Mouse (Mus musculus) liver, embryonic 13.5 days (tissue): Measurements from ENCODE around the gene Wdr19. TPM values are rescaled to one million over a fixed set of nuclear protein-coding genes. Genes with fewer than 3 reads are reported as not detected.
"Not testable (repeated sequence)": the region's sequence is repeated elsewhere in the genome, so short reads cannot be mapped to it uniquely, and the experiment has no call there.

Experiments used
- ATAC-seq: fragments of 200-750 bp; cut with Nextera tagmentation; 2 replicates; pipeline ENCODE4 v1.8.0; 2017; ENCODE audit warnings: low read depth, mild to moderate bottlenecking, moderate number of reproducible peaks, moderate library complexity
- DNase-seq: peaks from one replicate; pipeline ENCODE4 v3.0.0; 2022
- H3K27ac ChIP-seq: fragments of 300-500 bp; sonication (generic); 2 replicates; pipeline ENCODE4 v1.5.1; 2015; ENCODE audit warnings: moderate library complexity, mild to moderate bottlenecking, inconsistent platforms
- H3K27me3 ChIP-seq: fragments of 300-500 bp; sonication (generic); 2 replicates; pipeline ENCODE4 v1.6.1; 2015; ENCODE audit warnings: mild to moderate bottlenecking, inconsistent platforms
- H3K36me3 ChIP-seq: fragments of 300-500 bp; sonication (generic); 2 replicates; pipeline ENCODE4 v1.6.1; 2015; ENCODE audit warnings: mild to moderate bottlenecking, inconsistent platforms
- H3K4me1 ChIP-seq: fragments of 300-500 bp; sonication (generic); replicated peaks from 2 replicates; pipeline ENCODE4 v1.6.1; 2015; ENCODE audit warnings: inconsistent platforms
- H3K4me2 ChIP-seq: fragments of 300-500 bp; sonication (generic); 2 replicates; pipeline ENCODE4 v1.6.1; 2015; ENCODE audit warnings: inconsistent platforms, mild to moderate bottlenecking, moderate library complexity
- H3K4me3 ChIP-seq: fragments of 300-500 bp; sonication (generic); replicated peaks from 2 replicates; pipeline ENCODE4 v1.5.1; 2015; ENCODE audit warnings: mild to moderate bottlenecking, inconsistent platforms
- H3K9ac ChIP-seq: fragments of 300-500 bp; sonication (generic); 2 replicates; pipeline ENCODE4 v1.6.1; 2015; ENCODE audit warnings: mild to moderate bottlenecking, inconsistent platforms
- H3K9me3 ChIP-seq: fragments of 300-500 bp; sonication (generic); replicated peaks from 2 replicates; pipeline ENCODE4 v1.6.1; 2016; ENCODE audit warnings: inconsistent platforms
- WGBS: fragments of 180-500 bp; shearing (Covaris S2); methylation state at CpG from one replicate; pipeline ENCODE4 v1.1.7; 2015; ENCODE audit not compliant: insufficient replicate concordance; 5-methylcytosine and 5-hydroxymethylcytosine counted together
- polyA plus RNA-seq: library from polyadenylated mRNA; unstranded; fragments of >200 nt; fragmentation: Nextera tagmentation; extraction: Ambion mirVana; gene quantifications from 2 replicates; pipeline ENCODE4 v1.2.1, GENCODE M21; 2015

Gene Wdr19
- polyA plus RNA-seq, 1 experiment from 2014 or later: 0.61 TPM

DNA sequence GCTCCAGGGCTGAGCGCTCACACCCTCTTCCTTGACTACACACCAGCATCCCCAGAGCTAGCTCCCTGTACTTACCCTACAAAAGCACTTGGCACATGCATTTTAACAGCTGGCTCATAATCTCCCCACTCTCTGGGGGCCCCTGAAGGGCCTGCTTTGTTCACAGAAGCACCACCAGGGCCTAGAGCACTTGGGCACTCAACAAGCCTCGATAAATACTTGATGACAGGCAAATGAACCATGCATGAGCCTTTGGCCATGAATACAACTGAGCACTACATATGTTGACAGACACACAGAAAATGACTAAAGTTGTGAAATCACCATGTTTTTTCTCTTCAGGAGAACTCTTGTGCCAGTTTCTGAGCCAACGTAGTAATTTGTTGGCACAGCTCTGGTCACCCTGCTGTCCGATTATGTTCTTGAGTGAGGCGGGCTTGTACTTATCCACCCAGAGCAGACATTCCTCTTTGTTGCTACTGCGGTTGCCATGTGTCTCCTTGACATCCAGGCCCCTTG, 79.7 kb downstream of the Wdr19 start:
- ATAC-seq (no peak), DNase-seq (no peak)
- no peak overlapping the region for H3K4me3 ChIP-seq
- no peak overlapping the region for H3K4me2 ChIP-seq
- peaks cover 70% of the 10 kb centered on the region for H3K36me3 ChIP-seq
- 90% methylated on average over 6 of the region's 6 CpGs for WGBS
- H3K9ac ChIP-seq: no peak overlapping the region
- H3K27me3 ChIP-seq: no peaks in the 10 kb centered on the region
- H3K27ac ChIP-seq: no peak overlapping the region
- H3K9me3 ChIP-seq: no peaks in the 10 kb centered on the region
- H3K4me1 ChIP-seq: no peaks in the 10 kb centered on the region

GRCm38 (mm10) chr5:65281216-65281615, 81.7 kb downstream of the Wdr19 start:
- H3K27me3 ChIP-seq: no peaks in the 10 kb centered on the region
- H3K9me3 ChIP-seq: no peaks in the 10 kb centered on the region
- H3K4me3 ChIP-seq: no peak overlapping the region
- peaks cover 74% of the 10 kb centered on the region for H3K36me3 ChIP-seq
- 90% methylated on average over 3 of the region's 3 CpGs for WGBS
- H3K27ac ChIP-seq: no peak overlapping the region
- no peak for ATAC-seq
- no peak overlapping the region for H3K4me2 ChIP-seq
- DNase-seq: no peak
- H3K9ac ChIP-seq: no peak overlapping the region
- no peaks in the 10 kb centered on the region for H3K4me1 ChIP-seq

GRCm38 (mm10) chr5:65284171-65284570, 84.7 kb downstream of the Wdr19 start:
- WGBS: 80% methylated on average over 3 of the region's 3 CpGs
- Histone ChIP-seq H3K36me3 (peaks cover 73% of the 10 kb centered on the region), H3K4me3 (no peak overlapping the region), H3K4me2 (no peak overlapping the region), H3K27ac (no peak overlapping the region), H3K9me3 (no peaks in the 10 kb centered on the region), H3K4me1 (peaks cover 16% of the 10 kb centered on the region), H3K27me3 (no peaks in the 10 kb centered on the region), H3K9ac (no peak overlapping the region)
- DNase-seq (no peak), ATAC-seq (no peak)

- DNase-seq (peak; percentile 42), ATAC-seq (peak; percentile 82)
- Histone ChIP-seq H3K4me1 (peaks cover 31% of the 10 kb centered on the region), H3K27me3 (no peaks in the 10 kb centered on the region), H3K27ac (peak overlapping the region; percentile 58; the same call in 1 of the 2 replicates), H3K4me2 (peak overlapping the region; percentile 5; the same call in 1 of the 2 replicates), H3K36me3 (peaks cover 86% of the 10 kb centered on the region), H3K9me3 (no peaks in the 10 kb centered on the region), H3K4me3 (no peak overlapping the region), H3K9ac (no peak overlapping the region)
- WGBS: 70% methylated on average over 24 of the region's 24 CpGs
Measured at GRCm38 (mm10) chr5:65287751-65288701, 88.5 kb downstream of the Wdr19 start.

DNA sequence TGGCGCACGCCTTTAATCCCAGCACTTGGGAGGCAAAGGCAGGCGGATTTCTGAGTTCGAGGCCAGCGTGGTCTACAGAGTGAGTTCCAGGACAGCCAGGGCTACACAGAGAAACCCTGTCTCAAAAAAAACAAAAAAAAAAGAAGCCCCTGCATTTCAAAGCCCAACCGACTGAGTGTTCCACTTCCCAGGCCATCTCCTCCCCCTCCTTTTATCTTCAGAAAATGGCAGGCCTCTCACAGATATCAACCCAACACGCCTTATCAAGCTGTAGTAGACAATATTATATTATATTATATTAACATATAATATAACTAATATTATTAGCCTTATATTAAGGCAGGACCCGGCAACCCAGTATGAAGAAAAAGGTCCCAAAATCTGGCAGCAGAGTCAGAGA, 89.5 kb downstream of the Wdr19 start:
- WGBS: 70% methylated on average over 8 of the region's 8 CpGs
- H3K27me3 ChIP-seq, H3K9ac ChIP-seq, H3K4me3 ChIP-seq, DNase-seq, H3K9me3 ChIP-seq: not testable (repeated sequence)
- H3K4me1 ChIP-seq: peaks cover 31% of the 10 kb centered on the region
- H3K36me3 ChIP-seq: peaks cover 89% of the 10 kb centered on the region
- ATAC-seq: 0 out of 2 replicates have a peak, but pooled peaks have one; percentile 40
- peak overlapping the region; percentile 5; the same call in 1 of the 2 replicates for H3K4me2 ChIP-seq
- H3K27ac ChIP-seq: 0 out of 2 replicates have a peak overlapping the region, but pooled peaks have one; percentile 58

DNA sequence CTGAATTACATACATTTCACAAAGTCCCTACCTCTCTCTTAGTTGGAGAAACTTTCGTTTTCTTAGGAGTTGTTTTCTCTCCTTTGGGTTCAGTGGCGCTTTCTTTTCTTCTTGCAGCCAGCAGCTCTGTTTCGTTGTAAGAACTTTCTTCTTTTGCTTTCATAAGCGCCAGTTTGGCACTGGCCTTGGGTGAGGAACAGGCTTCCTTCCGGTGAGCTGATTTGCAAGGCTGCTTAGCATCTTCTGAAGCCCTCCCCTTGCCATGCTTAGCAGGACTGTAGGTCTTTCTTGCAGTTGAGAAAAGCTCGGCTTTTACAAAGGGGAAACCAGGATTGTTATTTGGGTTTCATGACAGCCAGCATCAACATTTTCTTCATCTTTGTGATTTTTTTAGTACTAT, 94.1 kb downstream of the Wdr19 start:
- WGBS: 85% methylated on average over 6 of the region's 6 CpGs
- DNase-seq (no peak), ATAC-seq (no peak)
- H3K27ac ChIP-seq: no peak overlapping the region
- H3K4me3 ChIP-seq: no peak overlapping the region
- no peak overlapping the region for H3K9ac ChIP-seq
- H3K4me2 ChIP-seq: no peak overlapping the region
- peaks cover 28% of the 10 kb centered on the region for H3K4me1 ChIP-seq
- peaks cover 78% of the 10 kb centered on the region for H3K36me3 ChIP-seq
- no peaks in the 10 kb centered on the region for H3K27me3 ChIP-seq
- no peaks in the 10 kb centered on the region for H3K9me3 ChIP-seq

- H3K9me3 ChIP-seq: no peaks in the 10 kb centered on the region
- H3K4me1 ChIP-seq: peaks cover 28% of the 10 kb centered on the region
- H3K4me2 ChIP-seq: no peak overlapping the region
- no peak overlapping the region for H3K4me3 ChIP-seq
- H3K27ac ChIP-seq: no peak overlapping the region
- ATAC-seq (no peak), DNase-seq (no peak)
- 53% methylated on average over 2 of the region's 2 CpGs for WGBS
- no peak overlapping the region for H3K9ac ChIP-seq
- H3K36me3 ChIP-seq: peaks cover 76% of the 10 kb centered on the region
- no peaks in the 10 kb centered on the region for H3K27me3 ChIP-seq
Measured at GRCm38 (mm10) chr5:65294270-65294669, 94.8 kb downstream of the Wdr19 start.

DNA sequence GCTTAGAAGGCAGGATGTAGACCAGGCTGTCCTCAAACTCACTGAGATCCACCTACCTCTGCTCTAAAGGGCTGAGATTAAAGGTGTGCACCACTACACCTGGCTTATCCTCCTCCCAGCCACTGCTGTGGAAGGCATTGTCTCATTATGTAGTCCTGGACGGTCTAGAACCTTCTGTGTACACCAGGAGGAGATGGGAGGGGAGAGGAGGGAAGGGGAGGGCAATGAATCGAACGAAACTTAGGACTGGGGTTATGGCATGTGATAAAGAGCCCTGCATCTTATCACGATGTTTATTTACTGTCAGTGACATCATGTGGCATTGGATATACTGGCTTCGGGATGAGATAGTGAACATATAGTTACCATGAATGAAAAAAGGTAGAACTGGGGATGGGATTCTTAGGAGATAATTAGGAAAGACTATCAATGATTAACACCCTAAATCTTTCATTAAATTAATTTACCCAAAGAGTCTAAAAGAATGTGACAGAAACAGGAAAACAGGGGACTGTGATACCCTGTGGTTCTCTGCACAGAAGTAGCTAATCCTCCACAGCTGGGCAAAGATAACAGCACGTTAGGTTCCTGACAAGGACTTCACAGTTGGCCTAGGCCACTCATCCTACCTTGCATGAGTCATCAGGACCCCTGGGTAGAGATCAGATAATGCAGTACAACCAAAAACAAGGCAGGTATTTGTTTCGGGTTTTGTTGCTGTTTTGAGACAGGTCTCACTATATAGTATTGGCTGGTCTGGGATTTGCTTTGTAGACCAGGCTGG, 98.9 kb downstream of the Wdr19 start:
- H3K4me3 ChIP-seq: no peak overlapping the region
- no peak overlapping the region for H3K9ac ChIP-seq
- H3K4me1 ChIP-seq: peaks cover 24% of the 10 kb centered on the region
- no peak overlapping the region for H3K4me2 ChIP-seq
- no peaks in the 10 kb centered on the region for H3K27me3 ChIP-seq
- peak; percentile 89 for ATAC-seq
- DNase-seq: peak; percentile 26
- 21% methylated on average over 7 of the region's 7 CpGs for WGBS
- H3K9me3 ChIP-seq: no peaks in the 10 kb centered on the region
- H3K36me3 ChIP-seq: peaks cover 74% of the 10 kb centered on the region
- peak overlapping the region; percentile 56; the same call in 1 of the 2 replicates for H3K27ac ChIP-seq

DNA sequence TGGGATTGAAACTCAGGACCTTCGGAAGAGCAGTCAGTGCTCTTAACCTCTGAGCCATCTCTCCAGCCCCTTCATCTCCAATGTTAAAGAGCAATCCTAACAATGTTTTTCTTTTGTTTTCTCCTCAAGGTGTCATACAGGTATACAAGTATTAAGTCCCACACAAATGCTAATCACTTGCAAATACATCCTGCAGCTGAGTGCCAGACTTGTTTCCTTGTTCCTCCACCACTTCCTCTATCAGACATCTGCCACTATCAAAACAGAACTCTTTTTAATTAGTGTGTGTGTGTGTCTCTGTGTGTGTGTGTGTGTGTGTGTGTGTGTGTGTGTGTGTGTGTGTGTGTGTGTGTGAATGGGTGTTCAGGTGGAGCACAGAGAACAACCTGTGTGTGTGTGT, 100.1 kb downstream of the Wdr19 start:
- DNase-seq, ATAC-seq: not testable (repeated sequence)
- H3K36me3 ChIP-seq: peaks cover 69% of the 10 kb centered on the region

DNA sequence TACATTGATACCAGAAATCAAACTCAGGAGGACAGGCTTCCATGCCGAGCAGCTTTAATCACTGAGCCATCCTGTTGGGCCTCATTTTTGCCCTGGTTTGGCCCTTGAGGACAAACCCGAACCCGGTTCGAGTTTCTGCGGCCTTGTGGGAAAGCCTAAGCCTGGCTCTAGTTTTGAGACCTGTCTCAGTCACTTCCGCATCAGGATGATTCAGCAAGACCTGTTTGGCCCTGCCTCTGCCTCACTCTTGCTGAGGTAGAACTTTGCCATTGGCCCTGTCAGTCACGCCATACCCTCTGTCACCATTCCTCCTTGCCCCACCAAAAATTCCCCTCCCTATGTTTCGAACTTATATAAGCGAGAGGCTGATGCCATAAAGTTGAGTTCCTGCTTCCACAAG, 100.6 kb downstream of the Wdr19 start:
- H3K27me3 ChIP-seq: no peaks in the 10 kb centered on the region
- H3K27ac ChIP-seq: peak overlapping the region; percentile 0; the same call in 1 of the 2 replicates
- no peaks in the 10 kb centered on the region for H3K9me3 ChIP-seq
- H3K9ac ChIP-seq: no peak overlapping the region
- H3K4me1 ChIP-seq: peaks cover 24% of the 10 kb centered on the region
- DNase-seq (no peak), ATAC-seq (no peak)
- H3K4me3 ChIP-seq: no peak overlapping the region
- WGBS: 79% methylated on average over 9 of the region's 9 CpGs
- H3K36me3 ChIP-seq: peaks cover 69% of the 10 kb centered on the region
- no peak overlapping the region for H3K4me2 ChIP-seq

More for the DNA sequence above, 100.1 kb downstream of the Wdr19 start:
- not testable (repeated sequence) for H3K9ac ChIP-seq, H3K4me2 ChIP-seq, H3K4me3 ChIP-seq, H3K27ac ChIP-seq, H3K27me3 ChIP-seq, H3K9me3 ChIP-seq
- 90% methylated on average over 1 of the region's 1 CpGs for WGBS
- H3K4me1 ChIP-seq: peaks cover 24% of the 10 kb centered on the region

GRCm38 (mm10) chr5:65305516-65305915, 106.0 kb downstream of the Wdr19 start:
- H3K27me3 ChIP-seq: no peaks in the 10 kb centered on the region
- DNase-seq: no peak
- H3K27ac ChIP-seq: no peak overlapping the region
- no peak overlapping the region for H3K4me3 ChIP-seq
- H3K9ac ChIP-seq: no peak overlapping the region
- 81% methylated on average over 9 of the region's 9 CpGs for WGBS
- no peak for ATAC-seq
- H3K4me1 ChIP-seq: no peaks in the 10 kb centered on the region; the same call in 1 of the 2 replicates
- peaks cover 68% of the 10 kb centered on the region for H3K36me3 ChIP-seq
- no peak overlapping the region for H3K4me2 ChIP-seq
- H3K9me3 ChIP-seq: no peaks in the 10 kb centered on the region
